Mouse (Mus musculus) ZHBTc4 (cell line): ENCODE data around the gene Mta1.

ENCODE experiments used
- DNase-seq: peaks from one replicate; pipeline ENCODE4 v3.0.0-alpha.2; 2011; ENCODE audit warnings: low read depth, low spot score

Gene Mta1

GRCm38 (mm10) chr12:113098530-113099151 lies 563 bp downstream of the Mta1 start:
- no peak for DNase-seq

- DNase-seq = peak; percentile 34
Observed at GRCm38 (mm10) chr12:113099470-113100237, 1.6 kb downstream of the Mta1 start.

GRCm38 (mm10) chr12:113100448-113101076 lies 2.5 kb downstream of the Mta1 start:
- no peak for DNase-seq

- DNase-seq = no peak
Observed at GRCm38 (mm10) chr12:113101251-113101960, 3.3 kb downstream of the Mta1 start.

GRCm38 (mm10) chr12:113102461-113102860 lies 4.4 kb downstream of the Mta1 start:
- peak; percentile 78 for DNase-seq

- DNase-seq = peak; percentile 84
Observed at GRCm38 (mm10) chr12:113103846-113104451, 5.9 kb downstream of the Mta1 start.

GRCm38 (mm10) chr12:113106386-113106785 lies 8.3 kb downstream of the Mta1 start:
- DNase-seq = no peak

GRCm38 (mm10) chr12:113107431-113108124 lies 9.5 kb downstream of the Mta1 start:
- DNase-seq = no peak

- DNase-seq = peak; percentile 37
Observed at GRCm38 (mm10) chr12:113108528-113109283, 10.6 kb downstream of the Mta1 start.

GRCm38 (mm10) chr12:113109801-113110200 lies 11.7 kb downstream of the Mta1 start:
- no peak for DNase-seq

GRCm38 (mm10) chr12:113114141-113114540 lies 16.1 kb downstream of the Mta1 start:
- DNase-seq = peak; percentile 60

GRCm38 (mm10) chr12:113114856-113115538 lies 16.9 kb downstream of the Mta1 start:
- DNase-seq = peak; percentile 93

- DNase-seq = peak; percentile 85
Observed at GRCm38 (mm10) chr12:113119516-113120410, 21.7 kb downstream of the Mta1 start.

- no peak for DNase-seq
Observed at GRCm38 (mm10) chr12:113124726-113125125, 26.6 kb downstream of the Mta1 start.

- no peak for DNase-seq
Observed at GRCm38 (mm10) chr12:113130732-113131131, 32.7 kb downstream of the Mta1 start.

GRCm38 (mm10) chr12:113131601-113132000 lies 33.5 kb downstream of the Mta1 start:
- no peak for DNase-seq

- DNase-seq = no peak
Observed at GRCm38 (mm10) chr12:113132567-113132966, 34.5 kb downstream of the Mta1 start.

- DNase-seq = no peak
Observed at GRCm38 (mm10) chr12:113133260-113133659, 35.2 kb downstream of the Mta1 start.
